Mouse (Mus musculus): Measurements from ENCODE around the gene Gm16440. TPM values are rescaled to one million over a fixed set of nuclear protein-coding genes. Genes with fewer than 3 reads are reported as not detected.
"Not testable (repeated sequence)": the region's sequence is repeated elsewhere in the genome, so short reads cannot be mapped to it uniquely, and the experiment has no call there.

Gm16440 gene
- not detected in 2 replicates for total RNA-seq (2017)

DNA sequence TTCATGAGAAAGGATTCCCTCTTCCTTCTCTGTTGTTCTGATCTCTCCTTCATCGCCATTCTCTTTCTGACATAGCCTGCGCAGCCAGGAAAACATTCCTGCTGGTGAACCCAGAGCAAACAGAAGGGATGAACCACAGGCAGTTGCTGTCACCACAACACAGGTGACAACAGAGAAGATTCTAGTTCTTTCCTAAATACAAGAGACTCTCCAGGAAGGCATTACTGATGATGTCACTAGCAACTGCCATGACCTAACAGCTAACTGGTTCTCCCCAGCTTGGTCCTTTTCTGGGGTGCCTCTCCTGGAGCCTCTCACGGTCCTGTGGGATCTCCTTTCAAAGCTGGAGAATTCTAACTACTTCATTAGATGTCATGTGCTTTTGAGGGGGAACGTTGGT is at the start of gene Gm16440:
Gene Gm16440 (minus strand): TSS at position 101 of the 400 bp plus-strand sequence.
- not testable (repeated sequence) for ATAC-seq (replicated peaks; ENCODE audit: low read depth, poor library complexity, severe bottlenecking)

DNA sequence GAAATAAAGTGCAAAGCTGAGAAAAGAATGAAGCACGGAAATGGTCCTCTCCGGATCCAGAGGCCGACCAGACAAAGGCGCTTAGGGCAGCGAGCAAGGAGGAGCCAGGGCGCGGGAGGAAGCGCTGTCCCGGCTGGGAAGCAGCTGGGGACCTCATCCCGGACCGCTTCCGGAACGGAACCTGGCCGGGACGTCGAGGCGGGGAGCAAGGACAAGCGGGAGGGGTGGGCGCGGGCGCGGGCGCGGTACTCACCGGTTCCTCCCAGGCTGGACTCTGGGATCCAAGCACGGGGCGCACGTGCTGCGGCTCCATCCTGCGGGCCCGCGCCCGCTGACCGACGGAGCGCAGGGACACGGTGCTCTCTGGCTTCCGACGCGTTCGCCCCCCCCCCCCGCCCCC is 36.6 kb upstream of the Gm16440 start:
- not testable (repeated sequence) for ATAC-seq (replicated peaks; ENCODE audit: low read depth, poor library complexity, severe bottlenecking)

GRCm38 (mm10) chr14:6426353-6426752 is 36.2 kb upstream of the Gm16440 start:
- not testable (repeated sequence) for ATAC-seq (replicated peaks; ENCODE audit: low read depth, poor library complexity, severe bottlenecking)

DNA sequence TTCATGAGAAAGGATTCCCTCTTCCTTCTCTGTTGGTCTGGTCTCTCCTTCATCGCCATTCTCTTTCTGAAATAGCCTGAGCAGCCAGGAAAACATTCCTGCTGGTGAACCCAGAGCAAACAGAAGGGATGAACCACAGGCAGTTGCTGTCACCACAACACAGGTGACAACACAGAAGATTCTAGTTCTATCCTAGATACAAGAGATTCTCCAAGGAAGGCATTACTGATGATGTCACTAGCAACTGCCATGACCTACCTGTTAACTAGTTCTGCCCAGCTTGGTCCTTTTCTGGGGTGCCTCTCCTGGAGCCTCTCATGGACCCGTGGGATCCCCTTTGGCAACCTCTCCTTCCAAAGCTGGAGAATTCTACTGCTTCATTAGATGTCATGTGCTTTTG is 22.3 kb upstream of the Gm16440 start, which contains the start of gene Gm3591:
Gene Gm3591 (minus strand): TSS at position 101 of the 400 bp plus-strand sequence.
- not testable (repeated sequence) for ATAC-seq (replicated peaks; ENCODE audit: low read depth, poor library complexity, severe bottlenecking)

DNA sequence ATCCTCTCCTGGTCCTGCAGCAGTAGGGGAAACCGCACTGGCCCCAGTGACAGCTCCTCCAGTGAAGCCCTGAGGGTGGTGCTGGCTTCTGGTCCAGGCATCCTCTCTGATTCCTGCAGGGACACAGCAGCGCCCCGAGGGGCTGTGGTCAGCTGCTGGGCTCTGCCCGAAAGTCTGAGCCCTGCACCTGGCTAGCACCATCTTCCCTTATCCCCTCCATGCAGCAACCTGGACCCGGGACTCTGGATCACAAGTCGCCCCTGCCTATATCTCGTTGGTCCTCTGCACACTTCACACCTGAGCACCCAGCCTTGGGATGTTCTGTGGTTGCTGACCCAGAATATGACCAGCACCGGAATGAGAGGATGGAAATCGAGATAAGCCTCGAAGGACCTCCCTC is 46.5 kb downstream of the Gm16440 start, which contains the start of gene Gm3618:
Gene Gm3618 (minus strand): TSS at position 101 of the 400 bp plus-strand sequence.
- ATAC-seq (replicated peaks; ENCODE audit: low read depth, poor library complexity, severe bottlenecking), result not testable (repeated sequence)

Other genes starting within 250 kb of the Gm16440 start
- not detected in 2 replicates for gene Gm21560, start 171.0 kb downstream of the Gm16440 start, total RNA-seq (2017)
- gene Gm3411, start 103.1 kb downstream of the Gm16440 start, total RNA-seq (2017), result not detected in 2 replicates
- gene Gm21103, start 85.5 kb downstream of the Gm16440 start, total RNA-seq (2017), result not detected in 2 replicates
- not detected in 2 replicates for gene Gm3618, start 46.6 kb downstream of the Gm16440 start, total RNA-seq (2017)
- not detected in 2 replicates for gene Gm3591, start 22.2 kb upstream of the Gm16440 start, total RNA-seq (2017)
- not detected in 2 replicates for gene Gm3594, start 54.3 kb upstream of the Gm16440 start, total RNA-seq (2017)
- not detected in 2 replicates for gene Gm8356, start 147.0 kb upstream of the Gm16440 start, total RNA-seq (2017)
- gene Gm3629, start 200.3 kb upstream of the Gm16440 start, total RNA-seq (2017), result not detected in 2 replicates
- gene Gm3460, start 232.1 kb upstream of the Gm16440 start, total RNA-seq (2017), result not detected in 2 replicates